Mouse (Mus musculus) stomach, embryonic 16.5 days (tissue): ENCODE data around the gene Arl4a. TPM values are rescaled to one million over a fixed set of nuclear protein-coding genes. Genes with fewer than 3 reads are reported as not detected.

Source experiments
- ATAC-seq: fragments of 200-750 bp; cut with Nextera tagmentation; 2 replicates; pipeline ENCODE4 v1.8.0; 2017; ENCODE audit warnings: moderate number of reproducible peaks, moderate TSS enrichment; ENCODE audit not compliant: insufficient read depth, low FRiP score
- H3K27ac ChIP-seq: fragments of 300-500 bp; sonication (generic); 2 replicates; pipeline ENCODE4 v1.5.1; 2014; ENCODE audit warnings: low read length
- H3K27me3 ChIP-seq: fragments of 300-500 bp; sonication (generic); 2 replicates; pipeline ENCODE4 v1.6.1; 2014; ENCODE audit warnings: low read length, control low read depth, mixed read lengths; ENCODE audit not compliant: control insufficient read depth, insufficient read depth
- H3K36me3 ChIP-seq: fragments of 300-500 bp; sonication (generic); 2 replicates; pipeline ENCODE4 v1.6.1; 2014; ENCODE audit warnings: low read length; ENCODE audit not compliant: control insufficient read depth, insufficient read depth
- H3K4me1 ChIP-seq: fragments of 300-500 bp; sonication (generic); 2 replicates; pipeline ENCODE4 v1.6.1; 2014; ENCODE audit warnings: low read length, control low read depth, mixed read lengths; ENCODE audit not compliant: control insufficient read depth, insufficient read depth
- H3K4me2 ChIP-seq: fragments of 300-500 bp; sonication (generic); 2 replicates; pipeline ENCODE4 v1.6.1; 2014; ENCODE audit warnings: low read depth, low read length, mixed read lengths
- H3K4me3 ChIP-seq: fragments of 300-500 bp; sonication (generic); replicated peaks from 2 replicates; pipeline ENCODE4 v1.5.1; 2014; ENCODE audit warnings: mild to moderate bottlenecking, low read length
- H3K9ac ChIP-seq: fragments of 300-500 bp; sonication (generic); 2 replicates; pipeline ENCODE4 v1.6.1; 2014; ENCODE audit warnings: low read length
- H3K9me3 ChIP-seq: fragments of 300-500 bp; sonication (generic); replicated peaks from 2 replicates; pipeline ENCODE4 v1.6.1; 2016; ENCODE audit warnings: low read length, control low read depth; ENCODE audit not compliant: control insufficient read depth
- WGBS: fragments of 180-500 bp; shearing (Covaris S2); extraction: QIAGEN DNeasy Blood & Tissue Kit; methylation state at CpG from one replicate; pipeline ENCODE4 v1.1.7; 2014; 5-methylcytosine and 5-hydroxymethylcytosine counted together
- polyA plus RNA-seq: library from polyadenylated mRNA; unstranded; fragments of >200 nt; fragmentation: Nextera tagmentation; extraction: Ambion mirVana; gene quantifications from 2 replicates; pipeline ENCODE4 v1.2.1, GENCODE M21; 2015

The Arl4a gene
- polyA plus RNA-seq: 39.3 and 49.3 TPM in 2 replicates

- H3K9me3 ChIP-seq: no peaks in the 10 kb centered on the region
- H3K27ac ChIP-seq: peak within 1 kb of the TSS; percentile 90
- H3K9ac ChIP-seq: peak within 1 kb of the TSS; percentile 86
- H3K4me1 ChIP-seq: no peaks in the 10 kb centered on the region; the same call in 1 of the 2 replicates
- peak; percentile 91 for ATAC-seq
- no peaks in the 10 kb centered on the region for H3K27me3 ChIP-seq
- H3K4me3 ChIP-seq: peak within 1 kb of the TSS; percentile 85
- H3K4me2 ChIP-seq: peak within 1 kb of the TSS; percentile 80
- no peaks in the 10 kb centered on the region for H3K36me3 ChIP-seq
- under 1% methylated on average over 64 of the region's 68 CpGs for WGBS
Observed at GRCm38 (mm10) chr12:40037876-40038463, at the start of gene Arl4a. TSS of gene Arl4a (minus strand) at chr12:40038025.

DNA sequence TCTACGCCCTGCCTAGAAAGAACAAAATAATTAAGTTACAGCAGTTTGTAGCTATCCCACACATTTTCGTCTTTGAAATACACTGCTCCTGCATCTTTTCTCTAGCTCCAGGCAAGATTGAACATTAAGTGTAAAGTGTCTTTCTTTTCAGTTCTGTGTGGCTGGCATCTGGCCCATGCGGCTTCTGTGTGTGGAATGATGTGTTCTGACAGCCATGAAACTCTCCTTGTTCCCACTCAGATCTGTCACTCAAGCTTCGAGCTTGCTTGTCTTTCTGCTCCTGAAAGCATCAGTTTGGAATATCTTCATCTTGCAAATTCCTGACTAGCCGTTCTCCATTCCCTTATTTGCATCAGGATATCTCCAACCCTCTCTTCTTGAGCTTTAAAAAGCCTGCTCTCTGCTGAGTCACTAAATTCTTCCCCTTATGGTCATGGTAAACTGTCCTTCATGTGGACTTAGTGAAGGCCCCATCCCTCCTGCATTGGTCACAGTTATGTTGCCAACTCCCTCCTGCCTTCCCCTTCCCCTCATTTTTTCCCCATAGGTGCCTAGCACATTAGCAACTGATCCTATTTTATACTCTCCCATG lies 48.0 kb upstream of the Arl4a start:
- no peaks in the 10 kb centered on the region for H3K36me3 ChIP-seq
- 77% methylated on average over 5 of the region's 5 CpGs for WGBS
- no peaks in the 10 kb centered on the region for H3K4me1 ChIP-seq
- no peak overlapping the region for H3K4me3 ChIP-seq
- H3K4me2 ChIP-seq: no peak overlapping the region
- H3K9ac ChIP-seq: no peak overlapping the region
- no peaks in the 10 kb centered on the region for H3K27me3 ChIP-seq
- ATAC-seq: no peak
- no peaks in the 10 kb centered on the region for H3K9me3 ChIP-seq
- H3K27ac ChIP-seq: no peak overlapping the region

DNA sequence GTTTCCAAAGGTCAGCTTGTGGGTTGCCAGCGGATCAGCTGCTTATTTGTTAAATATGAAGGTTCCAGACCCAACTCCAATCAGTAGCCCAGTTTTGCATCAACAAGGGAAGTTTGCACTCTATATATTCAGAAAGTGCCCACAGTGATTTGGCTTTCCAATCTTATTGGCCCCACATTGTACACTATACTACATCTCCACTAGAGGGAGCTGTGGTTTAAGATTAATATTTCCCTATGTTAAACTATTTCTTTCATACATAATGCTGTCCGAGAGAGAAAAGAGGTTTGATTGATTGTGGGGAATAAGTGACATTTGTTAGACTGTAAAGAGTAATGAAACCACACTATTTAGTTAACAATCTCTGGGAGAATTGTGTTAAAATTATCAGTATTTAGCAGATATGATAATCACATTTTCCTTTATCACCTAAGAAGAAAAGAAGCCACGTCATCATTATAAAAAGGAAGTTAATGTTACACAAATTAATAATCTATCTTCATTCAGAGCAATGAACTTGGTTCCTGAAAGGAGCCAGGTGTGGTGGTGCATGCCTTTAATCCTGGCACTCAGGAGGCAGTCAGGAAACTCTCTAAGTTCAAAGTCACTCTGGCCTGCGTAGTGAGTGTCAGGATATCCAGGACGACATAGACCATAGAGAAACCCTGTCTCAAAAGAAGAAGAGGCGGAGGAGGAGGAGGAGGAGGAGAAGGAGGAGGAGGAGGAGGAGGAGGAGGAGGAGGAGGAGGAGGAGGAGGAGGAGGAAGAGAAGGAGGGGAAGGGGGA lies 44.8 kb upstream of the Arl4a start:
- H3K27me3 ChIP-seq: no peaks in the 10 kb centered on the region
- H3K4me3 ChIP-seq: no peak overlapping the region
- H3K27ac ChIP-seq: no peak overlapping the region
- no peak overlapping the region for H3K4me2 ChIP-seq
- ATAC-seq: peak; percentile 44; the same call in 1 of the 2 replicates
- no peaks in the 10 kb centered on the region for H3K4me1 ChIP-seq
- no peaks in the 10 kb centered on the region for H3K9me3 ChIP-seq
- H3K9ac ChIP-seq: no peak overlapping the region
- no peaks in the 10 kb centered on the region for H3K36me3 ChIP-seq
- WGBS: 35% methylated on average over 5 of the region's 6 CpGs

- Histone ChIP-seq H3K27ac (no peak overlapping the region), H3K27me3 (no peaks in the 10 kb centered on the region), H3K4me1 (no peaks in the 10 kb centered on the region), H3K9ac (no peak overlapping the region), H3K36me3 (no peaks in the 10 kb centered on the region), H3K4me2 (no peak overlapping the region), H3K9me3 (no peaks in the 10 kb centered on the region), H3K4me3 (no peak overlapping the region)
- 37% methylated on average over 5 of the region's 5 CpGs for WGBS
- no peak for ATAC-seq
Observed at GRCm38 (mm10) chr12:40082048-40082447, 44.2 kb upstream of the Arl4a start.

GRCm38 (mm10) chr12:40073660-40074059 lies 35.8 kb upstream of the Arl4a start:
- H3K4me2 ChIP-seq: no peak overlapping the region

GRCm38 (mm10) chr12:40047024-40047423 lies 9.2 kb upstream of the Arl4a start:
- H3K27ac ChIP-seq: no peak overlapping the region
- no peaks in the 10 kb centered on the region for H3K27me3 ChIP-seq
- no peaks in the 10 kb centered on the region for H3K4me1 ChIP-seq
- no peak overlapping the region for H3K9ac ChIP-seq
- H3K9me3 ChIP-seq: no peaks in the 10 kb centered on the region
- no peak for ATAC-seq
- H3K36me3 ChIP-seq: no peaks in the 10 kb centered on the region
- H3K4me2 ChIP-seq: no peak overlapping the region
- WGBS: 47% methylated on average over 1 of the region's 1 CpGs
- H3K4me3 ChIP-seq: no peak overlapping the region

More at GRCm38 (mm10) chr12:40073660-40074059, 35.8 kb upstream of the Arl4a start:
- 52% methylated on average over 5 of the region's 5 CpGs for WGBS
- H3K9me3 ChIP-seq: no peaks in the 10 kb centered on the region
- H3K27ac ChIP-seq: no peak overlapping the region
- no peaks in the 10 kb centered on the region for H3K4me1 ChIP-seq
- H3K27me3 ChIP-seq: no peaks in the 10 kb centered on the region
- H3K9ac ChIP-seq: no peak overlapping the region
- no peak overlapping the region for H3K4me3 ChIP-seq
- no peak for ATAC-seq
- H3K36me3 ChIP-seq: no peaks in the 10 kb centered on the region

DNA sequence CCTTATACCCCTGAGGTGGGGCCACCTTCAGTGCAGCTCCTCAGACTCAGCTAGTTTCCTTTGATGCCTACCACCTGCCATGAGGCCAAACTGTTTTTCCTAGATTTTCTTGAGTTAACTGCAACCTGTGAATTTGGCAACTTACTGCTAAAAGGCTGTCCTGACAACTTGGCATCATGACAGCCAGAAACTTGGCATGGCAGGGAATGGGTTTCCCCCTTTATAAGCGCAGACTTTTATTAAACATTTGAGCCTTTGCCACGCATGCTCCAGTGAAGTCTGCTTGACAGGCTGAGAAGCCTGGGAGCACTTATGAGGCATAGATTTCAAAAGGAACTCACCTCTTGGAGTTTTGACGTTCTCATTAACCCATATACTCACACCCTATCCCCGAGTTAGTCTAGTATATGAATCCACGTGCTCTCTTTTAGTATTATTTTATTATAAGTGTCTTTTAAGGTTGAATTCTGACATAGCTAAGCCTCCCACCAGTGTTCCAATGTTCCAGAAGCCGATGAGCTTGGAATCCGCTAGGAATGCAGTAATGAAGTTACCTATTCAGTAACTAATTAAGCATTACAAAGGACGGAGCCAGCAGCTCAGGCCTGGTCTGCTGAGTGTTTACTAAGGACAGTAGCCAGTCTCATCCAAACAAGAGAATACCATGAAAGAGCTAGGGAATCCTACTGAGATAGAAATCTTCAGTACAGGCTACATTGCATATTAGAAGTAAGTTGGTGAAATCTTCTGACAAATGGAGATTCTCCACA lies 6.2 kb upstream of the Arl4a start:
- no peak overlapping the region for H3K27ac ChIP-seq
- H3K27me3 ChIP-seq: no peaks in the 10 kb centered on the region
- H3K4me3 ChIP-seq: no peak overlapping the region
- no peaks in the 10 kb centered on the region for H3K4me1 ChIP-seq
- H3K9me3 ChIP-seq: no peaks in the 10 kb centered on the region
- H3K9ac ChIP-seq: no peak overlapping the region
- H3K4me2 ChIP-seq: no peak overlapping the region
- ATAC-seq: no peak
- H3K36me3 ChIP-seq: no peaks in the 10 kb centered on the region
- WGBS: 82% methylated on average over 8 of the region's 8 CpGs

GRCm38 (mm10) chr12:40040067-40040466 lies 2.2 kb upstream of the Arl4a start:
- Histone ChIP-seq H3K4me1 (no peaks in the 10 kb centered on the region; the same call in 1 of the 2 replicates), H3K4me3 (no peak overlapping the region), H3K4me2 (no peak overlapping the region), H3K9me3 (no peaks in the 10 kb centered on the region), H3K36me3 (no peaks in the 10 kb centered on the region), H3K9ac (no peak overlapping the region), H3K27ac (no peak overlapping the region), H3K27me3 (no peaks in the 10 kb centered on the region)
- ATAC-seq: no peak
